Mouse (Mus musculus) 416B (cell line): ENCODE measurements at regions not wholly inside any gene's neighbourhood (a gene's known extent, or its start where the extent isn't known, plus 50 kb on each side); places are given as distances from the start of the nearest gene placed in this dataset.
A peak's percentile ranks its signal among the peaks of the same experiment; 100 is the strongest.

Experiments used
- DNase-seq: peaks from one replicate; pipeline ENCODE4 v3.0.0; 2011; ENCODE audit warnings: low read depth

DNA sequence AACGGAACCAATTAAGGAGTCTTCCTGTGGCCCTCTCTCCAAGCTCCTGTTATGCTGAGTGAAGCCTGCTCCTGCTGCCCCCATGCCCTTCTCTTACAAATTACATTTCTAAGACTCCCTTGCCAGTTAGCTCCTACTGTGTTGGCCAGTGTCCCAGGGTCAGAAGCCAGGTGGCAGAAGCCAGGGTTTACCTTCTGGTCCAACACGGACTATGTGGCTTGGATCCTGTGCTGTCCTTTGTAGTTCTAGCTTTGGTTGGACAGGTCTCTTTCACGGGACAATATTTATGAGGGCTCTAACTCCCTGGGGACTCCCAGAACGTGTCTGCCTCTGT, 134.3 kb downstream of the Nufip1 start:
- no peak for DNase-seq

DNA sequence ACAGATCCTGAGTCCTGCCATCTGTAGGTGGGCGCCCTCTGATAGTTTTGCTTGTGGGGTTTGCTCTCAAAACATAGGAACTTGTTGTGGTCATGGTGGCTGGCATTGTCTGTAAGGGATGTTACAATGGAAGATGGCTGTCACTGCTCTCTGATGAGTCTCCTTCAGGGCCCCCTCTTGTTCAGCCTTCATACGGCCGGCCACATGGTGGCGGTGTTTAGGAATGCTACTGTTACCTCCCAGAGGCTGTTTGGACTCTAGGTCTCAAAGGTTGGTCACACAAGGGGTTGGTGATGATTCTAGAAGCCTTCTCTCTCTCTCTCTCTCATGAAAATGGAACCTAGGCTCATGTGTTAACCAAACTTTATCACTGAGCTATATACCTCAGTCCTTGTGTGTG, 137.0 kb downstream of the Nufip1 start:
- DNase-seq: peak; percentile 49

DNA sequence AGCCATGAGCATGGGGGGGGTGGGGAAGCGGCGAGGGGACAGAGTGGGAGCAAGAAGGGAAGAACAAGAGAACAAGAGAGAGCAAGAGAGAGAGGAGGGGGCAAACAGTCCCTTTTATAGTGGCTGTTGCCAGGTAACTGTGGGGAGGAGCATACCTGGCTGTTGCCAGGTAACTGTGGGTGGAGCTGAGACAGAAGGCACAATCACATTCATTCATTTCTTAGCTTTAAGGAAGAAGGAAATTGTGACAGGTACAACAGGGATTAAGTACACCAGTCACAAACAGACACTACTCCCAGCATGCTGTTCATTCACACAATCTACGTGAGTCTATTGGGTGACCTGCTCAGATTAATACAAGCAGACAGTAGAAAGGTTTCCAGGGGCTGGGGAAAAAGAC, 143.2 kb downstream of the Nufip1 start:
- no peak for DNase-seq

DNA sequence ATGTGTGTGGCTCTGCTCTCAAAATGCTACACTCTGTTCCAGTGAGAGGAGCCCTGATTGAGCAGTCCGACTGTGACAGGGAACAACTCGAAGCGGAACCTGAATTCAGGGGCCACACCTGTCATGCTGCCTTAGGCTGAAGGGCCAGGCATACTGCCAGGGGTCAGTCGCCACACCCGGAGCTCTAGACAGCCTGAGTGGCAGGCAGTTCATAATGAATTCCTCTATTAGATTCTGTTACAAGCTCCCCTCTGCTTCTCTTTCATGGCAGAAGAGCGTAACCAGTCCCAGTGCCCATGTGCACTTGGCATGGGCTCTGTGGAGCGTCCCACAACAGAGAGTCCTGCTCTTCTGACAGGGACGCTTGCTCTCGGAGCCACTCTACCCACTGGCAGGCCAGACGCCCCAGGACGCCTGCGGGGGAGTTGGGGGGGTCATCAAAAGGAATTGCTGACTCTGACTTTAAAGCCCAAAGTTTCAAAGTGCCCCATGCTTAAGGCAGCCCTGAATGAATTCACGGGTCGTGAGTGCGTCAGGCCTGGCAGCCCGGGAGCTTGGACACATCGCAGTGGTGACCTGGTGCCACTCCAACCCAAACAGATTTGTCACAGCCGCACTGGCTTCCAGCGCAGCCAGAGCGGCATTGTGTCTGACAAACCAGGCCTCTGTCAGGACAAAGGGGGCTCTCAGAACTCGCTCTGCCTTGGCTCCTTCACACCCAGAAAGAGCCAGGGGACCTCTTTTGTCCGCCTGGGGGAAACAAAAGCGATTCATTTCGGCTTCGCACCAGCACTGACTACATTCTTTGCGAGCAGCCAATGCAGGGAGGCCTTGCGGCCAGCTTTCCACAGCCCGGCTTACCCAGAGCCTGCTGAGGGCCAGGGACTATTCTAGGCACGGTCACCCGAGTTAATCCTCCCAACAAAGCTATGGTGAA, 144.1 kb downstream of the Nufip1 start:
- DNase-seq: no peak

DNA sequence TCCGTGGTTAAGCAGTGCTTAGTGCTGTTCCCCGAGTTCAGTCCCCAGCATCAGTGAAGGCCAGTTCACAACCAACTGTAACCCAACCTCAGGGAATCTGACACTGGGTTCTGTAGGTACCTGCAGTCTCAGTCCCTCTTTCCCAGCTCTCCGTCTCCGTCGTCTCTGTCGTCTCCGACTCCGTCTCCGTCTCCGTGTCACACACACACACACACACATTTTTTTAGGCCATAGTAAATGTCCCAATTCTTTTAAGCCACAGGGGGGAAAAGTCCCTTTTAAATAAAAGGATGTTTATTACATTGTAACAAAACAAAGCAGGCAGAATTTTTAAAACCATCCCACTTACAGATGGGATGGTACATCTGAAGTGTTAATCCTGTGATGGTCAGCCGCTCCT, 145.3 kb downstream of the Nufip1 start:
- DNase-seq: no peak

DNA sequence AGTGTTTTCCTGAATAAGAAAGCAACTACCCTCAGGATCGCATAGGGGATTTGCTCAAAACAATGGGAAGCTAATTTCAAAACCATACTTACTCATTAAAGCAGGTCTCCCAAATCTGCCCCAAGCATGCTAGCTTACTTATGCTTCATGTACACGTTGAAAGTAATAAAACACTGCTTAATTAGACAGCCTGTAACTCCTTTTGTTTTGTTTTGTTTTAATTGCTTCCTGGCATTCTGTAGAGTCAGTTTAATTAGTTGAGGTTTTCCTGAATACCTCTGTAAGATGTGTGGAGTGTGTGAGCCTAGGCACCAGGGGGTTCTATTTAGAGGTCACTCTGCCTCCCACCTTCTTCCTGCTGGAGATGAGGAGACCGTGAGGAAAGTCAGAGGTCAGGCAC, 147.9 kb downstream of the Nufip1 start:
- no peak for DNase-seq

DNA sequence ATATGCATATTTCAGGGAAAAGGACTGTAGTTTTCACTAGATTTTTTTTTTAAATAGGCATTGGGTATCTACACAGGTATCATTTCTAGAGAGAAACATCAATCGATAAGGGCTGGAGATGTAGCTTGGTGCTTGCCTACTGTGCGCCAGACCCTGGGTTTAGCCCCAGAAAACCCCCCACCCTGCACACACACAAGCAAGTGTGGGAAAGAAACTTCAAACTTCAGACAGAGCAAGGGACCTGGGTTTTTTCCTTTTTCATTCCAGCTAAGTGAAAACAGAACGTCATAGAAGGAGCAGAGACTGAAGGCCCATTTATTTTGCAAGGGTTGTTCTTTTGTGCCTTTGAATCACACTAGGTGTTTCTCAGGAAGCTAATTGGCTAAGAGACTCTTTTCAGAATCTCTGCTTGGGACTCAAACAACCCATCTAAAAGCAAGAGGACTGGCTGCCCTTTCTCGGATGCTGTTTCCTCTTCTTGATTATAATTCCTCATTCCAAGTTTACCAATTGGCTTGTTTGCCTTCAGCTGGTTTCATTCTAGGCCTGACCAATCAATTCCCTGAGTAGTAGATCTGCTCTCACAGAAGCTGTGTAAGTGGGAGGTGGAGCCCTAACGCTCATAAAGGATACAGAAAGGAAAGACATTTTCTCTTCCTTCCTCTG, 150.1 kb downstream of the Nufip1 start:
- no peak for DNase-seq

DNA sequence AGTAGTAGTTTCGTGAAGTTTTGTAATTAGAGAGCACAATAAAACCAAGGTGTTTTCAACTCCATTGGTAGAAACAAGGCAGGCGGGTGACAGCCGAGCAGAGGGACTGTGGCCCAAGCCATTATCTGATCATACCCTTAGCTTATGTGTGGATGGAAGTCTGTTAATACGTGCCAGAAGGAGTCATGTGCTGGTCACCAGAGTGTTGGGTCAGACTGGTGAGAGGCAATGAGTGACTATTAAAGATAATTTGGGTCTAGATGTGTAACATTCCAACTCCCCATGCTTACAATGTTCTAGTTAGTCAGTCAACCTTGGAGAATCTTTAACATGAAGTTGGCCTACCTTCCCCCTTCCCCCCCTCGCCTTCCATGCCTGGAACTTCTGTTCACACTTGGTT, 151.1 kb upstream of the Tsc22d1 start:
- no peak for DNase-seq

DNA sequence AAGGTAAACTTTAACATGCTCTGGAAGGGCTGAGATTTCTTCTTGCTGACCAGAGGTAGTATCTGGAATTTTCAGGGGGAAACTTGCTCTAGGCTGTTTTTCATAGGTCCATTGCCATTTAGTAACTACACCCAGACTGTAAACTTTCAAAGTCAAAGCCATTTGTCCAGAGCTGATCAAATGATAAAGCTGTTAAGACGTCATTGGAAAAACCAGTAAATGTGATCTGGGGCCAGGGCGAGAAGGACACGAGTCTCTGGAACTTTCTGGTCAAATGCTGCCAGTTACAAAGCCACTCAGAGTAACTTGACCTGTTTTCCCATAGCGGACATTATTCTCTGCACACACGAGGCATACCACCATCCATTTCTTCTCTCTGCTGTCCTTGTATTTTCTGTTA, 148.9 kb upstream of the Tsc22d1 start:
- no peak for DNase-seq

DNA sequence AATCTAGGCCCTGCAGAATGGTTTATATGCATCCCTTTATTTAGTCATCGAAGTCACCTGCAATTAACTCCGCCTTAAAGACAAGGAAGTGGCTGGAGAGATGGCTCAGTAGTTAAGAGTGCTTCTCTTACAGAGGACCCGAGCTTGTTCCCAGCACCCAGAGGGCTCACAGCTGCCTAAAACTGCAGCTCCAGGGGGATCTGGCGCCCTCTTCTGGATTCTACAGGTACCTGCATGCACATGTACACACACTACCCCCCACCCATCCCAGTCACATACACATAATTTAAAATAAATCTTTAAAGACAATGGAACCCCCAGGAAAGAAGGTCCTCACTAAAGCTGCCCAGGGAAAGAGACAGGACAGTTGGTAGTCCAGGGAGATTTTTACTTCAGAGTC, 148.5 kb upstream of the Tsc22d1 start:
- no peak for DNase-seq

DNA sequence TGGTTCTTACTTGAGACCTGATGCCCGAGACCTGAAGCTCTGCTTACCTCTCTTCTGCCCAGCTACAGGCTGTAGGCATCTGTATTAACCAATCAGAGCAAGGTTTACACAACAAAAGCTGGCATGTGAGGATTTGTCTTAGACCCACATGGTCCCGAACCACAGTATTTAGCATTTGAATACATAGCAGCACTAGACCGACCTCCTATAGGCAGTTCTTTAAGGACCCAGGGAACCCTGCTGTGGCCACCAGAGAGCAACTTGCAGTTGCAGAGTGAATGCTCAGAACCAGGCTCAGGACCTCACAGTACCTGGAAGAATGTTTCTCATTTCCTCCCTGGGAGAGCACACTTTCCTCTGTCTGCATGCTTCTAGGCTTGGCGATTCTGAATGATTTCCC, 147.7 kb upstream of the Tsc22d1 start:
- DNase-seq: no peak

DNA sequence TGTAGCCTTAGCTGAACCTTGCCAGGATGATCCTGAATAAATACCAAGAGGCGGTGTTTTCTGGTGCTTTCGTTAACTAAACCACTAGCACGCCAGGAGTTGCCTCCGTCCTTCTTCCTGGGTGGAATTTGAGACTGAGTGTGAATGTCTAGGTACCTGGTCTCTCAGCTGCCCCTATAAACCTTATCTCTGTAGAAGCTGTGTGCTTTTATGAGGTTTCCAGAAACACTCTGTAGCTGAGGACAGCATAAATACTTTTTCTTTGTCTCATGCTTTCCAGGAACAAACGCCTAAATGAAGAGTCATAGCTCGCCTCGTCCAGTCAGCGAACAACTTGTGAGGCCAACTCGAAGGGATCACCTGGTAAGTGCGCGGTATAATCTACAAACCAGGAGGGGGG, 143.6 kb upstream of the Tsc22d1 start:
- DNase-seq: no peak

DNA sequence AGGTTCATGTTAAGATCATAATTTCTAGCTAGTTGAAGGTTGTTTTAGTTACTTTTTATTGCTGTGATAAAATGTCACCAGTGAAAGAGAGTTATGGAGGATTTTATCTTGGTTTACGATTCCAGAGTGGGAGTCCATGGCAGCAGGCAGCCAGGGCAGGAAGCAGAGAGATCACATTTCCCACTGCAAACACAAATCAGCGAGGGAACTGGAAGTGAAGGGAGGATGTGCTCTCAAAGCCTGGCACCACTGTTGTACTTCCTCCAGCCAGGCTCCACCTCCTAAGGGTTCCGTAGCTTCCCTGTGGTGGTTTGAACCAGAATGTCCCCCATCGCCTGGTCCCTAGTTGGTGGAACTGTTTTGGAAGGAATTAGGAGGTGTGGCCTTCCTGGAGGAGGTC, 141.9 kb upstream of the Tsc22d1 start:
- DNase-seq: no peak

DNA sequence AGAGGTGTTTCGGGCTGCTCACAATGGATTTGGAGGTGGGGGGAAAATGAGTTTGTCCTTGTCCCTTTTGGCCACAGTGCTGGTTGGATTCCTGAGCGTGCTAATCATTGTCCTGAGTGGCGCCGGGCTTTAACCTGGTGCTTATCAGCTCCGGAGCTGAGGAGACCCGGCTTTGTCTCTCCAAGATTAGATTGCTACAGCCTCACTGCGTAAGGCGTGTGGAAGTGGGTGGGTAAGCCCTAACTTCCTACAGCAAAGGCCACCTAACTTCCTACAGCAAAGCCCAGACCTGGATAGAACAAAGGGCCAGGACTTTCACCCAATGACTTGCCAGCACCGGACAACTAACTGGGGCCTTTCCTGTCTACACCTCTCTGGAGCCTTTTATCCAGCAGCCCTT, 138.1 kb upstream of the Tsc22d1 start:
- DNase-seq: no peak

DNA sequence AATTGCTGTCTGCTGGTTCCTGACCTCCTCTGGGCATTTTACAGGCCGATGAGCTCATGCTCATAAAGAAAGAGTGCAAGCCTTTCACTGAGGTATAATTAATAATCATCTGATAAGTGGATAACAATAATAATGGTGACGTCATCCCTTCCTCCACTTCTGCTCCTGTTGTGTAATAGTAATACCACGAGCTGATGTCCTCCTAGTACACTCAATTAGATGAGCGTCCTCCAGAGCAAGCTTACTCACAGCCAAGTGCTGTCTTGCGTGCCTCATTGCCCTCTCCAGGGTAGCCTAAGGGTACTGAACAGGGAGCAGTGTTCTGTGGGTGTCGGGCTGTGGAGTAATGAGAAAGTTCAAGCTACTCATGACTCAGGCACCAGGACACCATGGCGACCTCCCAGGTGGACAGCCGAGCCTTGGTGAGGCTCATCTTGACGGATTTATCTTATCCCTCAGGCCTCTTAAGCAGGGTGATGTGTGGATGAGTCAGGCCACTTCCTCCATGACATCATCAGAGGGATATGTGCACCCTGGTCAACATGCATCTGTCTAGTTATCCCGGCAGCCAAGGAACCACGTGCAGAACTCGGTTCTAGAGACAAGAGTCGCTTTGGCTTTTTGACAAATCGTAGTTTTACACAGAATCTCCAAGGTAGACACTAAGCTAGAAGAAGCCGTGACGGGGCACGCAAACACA, 135.9 kb upstream of the Tsc22d1 start:
- peak; percentile 57 for DNase-seq

DNA sequence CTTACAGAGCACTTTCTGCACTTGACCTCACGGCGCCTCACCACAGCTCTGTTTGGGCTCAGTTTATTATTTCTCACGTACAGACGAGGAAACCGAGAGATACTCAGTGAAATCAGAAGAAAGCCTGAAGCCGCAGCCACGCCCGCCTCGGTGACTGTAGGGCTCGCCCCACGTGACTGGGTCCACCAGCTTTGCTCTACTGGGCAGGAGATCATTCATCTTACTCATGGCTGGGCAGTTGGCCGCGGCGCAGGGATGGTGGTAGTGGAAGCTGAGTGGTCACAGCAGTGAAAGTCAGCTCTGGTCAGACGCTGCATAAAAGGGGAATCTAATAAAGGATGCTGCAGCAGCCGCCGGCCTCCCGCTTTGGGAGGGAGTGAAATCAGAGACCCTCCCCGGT, 135.2 kb upstream of the Tsc22d1 start:
- no peak for DNase-seq

DNA sequence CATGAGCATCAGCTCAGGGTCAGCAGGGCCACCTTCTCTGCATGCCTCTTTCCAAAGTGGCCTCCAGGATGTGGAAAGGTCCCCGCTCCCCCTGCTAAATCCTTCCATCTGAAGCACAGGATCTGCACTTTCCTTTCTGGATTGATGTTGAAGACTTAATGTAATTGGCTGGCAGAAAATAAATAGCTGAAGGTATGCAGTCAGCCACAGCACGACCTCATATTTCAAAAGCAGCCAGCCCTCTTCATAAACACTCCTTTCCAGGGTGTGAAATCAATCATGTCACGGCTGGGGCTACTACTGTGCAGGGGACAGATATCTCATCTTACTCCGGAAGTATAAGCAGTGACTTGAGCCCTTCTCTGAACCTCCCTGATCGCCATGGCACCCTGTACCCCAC, 132.9 kb upstream of the Tsc22d1 start:
- no peak for DNase-seq

DNA sequence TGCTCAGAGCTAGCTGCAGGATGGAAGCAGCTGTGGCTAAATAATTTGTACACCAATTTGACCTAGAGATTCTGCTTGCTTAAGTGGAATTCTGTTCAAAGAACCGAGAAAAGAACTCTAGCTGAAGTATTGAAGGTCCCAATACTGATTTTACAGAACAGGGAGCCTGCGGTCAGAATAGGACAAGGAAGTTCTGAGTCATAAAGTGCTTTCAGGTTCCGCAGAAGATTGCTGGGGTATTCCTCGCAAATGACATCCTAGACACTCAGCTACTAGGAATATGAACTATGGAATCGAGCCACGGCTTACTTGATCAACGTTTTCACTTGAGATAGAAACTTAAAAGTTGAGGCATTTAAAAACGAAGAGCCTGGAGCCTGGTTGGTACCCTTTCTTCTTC, 127.0 kb upstream of the Tsc22d1 start:
- DNase-seq: peak; percentile 5

DNA sequence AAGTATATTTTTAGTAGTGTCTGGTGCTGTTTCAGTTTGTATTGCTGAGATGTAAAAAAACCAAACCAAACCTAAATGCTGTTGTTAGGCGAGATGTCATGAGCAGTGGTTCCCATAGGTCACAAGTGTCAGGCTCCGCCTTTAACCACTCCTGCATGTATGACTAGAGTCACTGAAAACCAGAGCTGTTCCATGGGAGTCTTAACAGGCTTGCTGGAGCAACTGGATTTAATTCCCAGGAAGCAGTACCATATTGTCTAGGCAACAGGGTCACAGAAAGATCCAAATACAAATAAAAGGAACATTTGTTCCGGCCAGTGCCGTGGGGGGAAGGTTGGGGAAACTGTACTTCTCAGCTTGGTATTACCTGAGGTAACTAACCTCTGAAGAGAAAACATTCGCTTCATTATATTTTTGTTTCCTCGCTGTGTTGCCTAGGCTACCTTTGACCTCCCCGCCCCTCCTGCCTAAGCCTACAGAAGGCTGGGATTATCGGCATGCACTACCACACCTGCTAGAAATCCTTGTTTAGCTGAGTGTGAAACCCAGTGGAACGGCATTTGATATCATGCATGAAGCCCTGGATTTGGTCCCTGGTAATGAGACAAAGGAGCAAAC, 124.3 kb upstream of the Tsc22d1 start:
- DNase-seq: no peak

DNA sequence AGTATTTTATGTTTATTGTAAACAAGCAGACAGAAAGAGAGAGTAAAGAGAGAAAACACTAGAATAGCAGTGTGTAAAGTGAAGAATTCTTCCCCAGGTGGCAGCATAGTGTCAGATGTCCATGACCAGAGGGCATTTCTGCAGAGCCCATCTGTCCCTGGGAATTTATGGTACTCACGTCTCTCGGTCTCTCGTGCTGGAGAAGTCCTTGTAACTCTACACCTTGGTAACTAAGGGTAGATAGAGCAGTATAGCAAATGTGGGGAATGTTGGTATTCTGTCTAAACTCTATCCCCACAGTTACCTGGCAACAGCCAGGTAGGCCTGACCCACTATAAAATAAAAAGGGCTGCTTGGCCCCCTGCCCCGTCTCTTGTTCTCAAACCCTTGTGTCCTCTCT, 122.5 kb upstream of the Tsc22d1 start:
- DNase-seq: no peak

DNA sequence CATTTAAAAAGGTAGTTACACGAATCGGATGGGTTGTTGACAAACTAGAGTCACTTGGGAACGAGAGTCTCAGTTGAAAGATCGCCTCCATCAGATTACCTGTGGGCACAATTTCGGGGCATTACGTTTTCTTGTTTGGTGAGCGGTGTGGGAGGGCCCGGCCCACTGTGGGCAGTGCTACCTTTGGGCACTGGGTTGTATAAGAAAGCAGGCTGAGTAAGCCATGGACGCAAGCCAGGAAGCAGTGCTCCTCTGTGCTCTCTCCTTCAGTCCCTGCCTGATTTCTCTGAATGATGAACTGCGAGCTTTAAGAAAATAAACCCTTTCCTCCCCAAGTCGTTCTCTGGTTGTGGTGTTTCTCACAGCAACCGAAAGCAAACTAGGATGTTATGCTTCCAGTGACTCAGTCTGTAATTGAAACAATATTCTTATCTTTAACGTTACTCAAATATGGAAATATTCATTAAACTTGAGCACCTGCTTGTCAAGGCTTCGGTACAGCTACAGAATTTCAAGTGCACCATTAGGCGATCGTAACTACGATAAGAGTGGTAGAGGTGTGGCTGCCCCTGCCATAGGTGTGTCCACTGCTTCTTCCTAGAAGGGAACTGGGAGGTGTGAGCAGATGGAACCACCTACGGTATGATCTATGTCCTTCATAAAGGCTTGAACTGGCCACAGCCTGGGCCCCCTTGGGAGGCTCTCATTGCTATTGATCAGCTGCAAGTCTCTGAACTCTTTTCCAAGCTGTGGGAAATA, 119.2 kb upstream of the Tsc22d1 start:
- no peak for DNase-seq

DNA sequence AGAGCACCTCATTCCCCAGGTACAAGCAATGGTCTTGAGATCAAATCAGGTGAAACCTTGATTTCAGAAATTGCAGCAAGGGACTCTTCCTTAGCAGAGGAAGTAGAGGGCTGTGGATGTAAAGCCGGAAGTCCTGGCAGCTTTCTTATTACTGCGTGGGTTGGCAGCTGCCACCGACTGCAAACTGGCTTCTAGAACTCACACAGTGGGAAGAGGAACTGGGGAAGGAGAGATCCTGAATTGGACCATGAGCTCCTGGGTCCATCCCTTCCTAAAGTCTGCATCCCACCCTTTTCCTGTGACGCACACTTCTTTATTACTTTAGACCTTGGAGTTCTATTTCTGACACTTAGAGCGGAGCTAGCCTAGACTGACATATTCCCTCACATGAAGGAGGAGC, 116.9 kb upstream of the Tsc22d1 start:
- DNase-seq: no peak
